Mouse (Mus musculus): ENCODE data around the gene Tmem131.

The Tmem131 gene

GRCm38 (mm10) chr1:36887172-36887571 is 56.3 kb downstream of the Tmem131 start:
- DNase-seq (ENCODE audit: low read depth, low spot score): no peak

GRCm38 (mm10) chr1:36886489-36886888 is 57.0 kb downstream of the Tmem131 start:
- DNase-seq (ENCODE audit: low read depth, low spot score): no peak

GRCm38 (mm10) chr1:36884536-36884935 is 58.9 kb downstream of the Tmem131 start:
- no peak for DNase-seq (ENCODE audit: low read depth, low spot score)

- peak; percentile 56 for DNase-seq (ENCODE audit: low read depth, low spot score)
Measured at GRCm38 (mm10) chr1:36883805-36884204, 59.7 kb downstream of the Tmem131 start.

GRCm38 (mm10) chr1:36879154-36879553 is 64.3 kb downstream of the Tmem131 start:
- DNase-seq (ENCODE audit: low read depth, low spot score): no peak

GRCm38 (mm10) chr1:36877126-36877525 is 66.3 kb downstream of the Tmem131 start:
- no peak for DNase-seq (ENCODE audit: low read depth, low spot score)

- DNase-seq (ENCODE audit: low read depth, low spot score): no peak
Measured at GRCm38 (mm10) chr1:36874874-36875561, 68.4 kb downstream of the Tmem131 start.

- no peak for DNase-seq (ENCODE audit: low read depth, low spot score)
Measured at GRCm38 (mm10) chr1:36871238-36871637, 72.2 kb downstream of the Tmem131 start.

- DNase-seq (ENCODE audit: low read depth, low spot score): no peak
Measured at GRCm38 (mm10) chr1:36870518-36870917, 72.9 kb downstream of the Tmem131 start.

- DNase-seq (ENCODE audit: low read depth, low spot score): no peak
Measured at GRCm38 (mm10) chr1:36864757-36865156, 78.7 kb downstream of the Tmem131 start.

GRCm38 (mm10) chr1:36861775-36862174 is 81.7 kb downstream of the Tmem131 start:
- no peak for DNase-seq (ENCODE audit: low read depth, low spot score)

- no peak for DNase-seq (ENCODE audit: low read depth, low spot score)
Measured at GRCm38 (mm10) chr1:36860876-36861275, 82.6 kb downstream of the Tmem131 start.

- DNase-seq (ENCODE audit: low read depth, low spot score): no peak
Measured at GRCm38 (mm10) chr1:36860431-36860849, 83.0 kb downstream of the Tmem131 start.

GRCm38 (mm10) chr1:36857081-36857480 is 86.4 kb downstream of the Tmem131 start:
- DNase-seq (ENCODE audit: low read depth, low spot score): peak; percentile 71

GRCm38 (mm10) chr1:36854198-36854765 is 89.2 kb downstream of the Tmem131 start:
- DNase-seq (ENCODE audit: low read depth, low spot score): peak; percentile 74

GRCm38 (mm10) chr1:36852085-36852484 is 91.4 kb downstream of the Tmem131 start:
- DNase-seq (ENCODE audit: low read depth, low spot score): no peak

- no peak for DNase-seq (ENCODE audit: low read depth, low spot score)
Measured at GRCm38 (mm10) chr1:36851392-36851791, 92.1 kb downstream of the Tmem131 start.

GRCm38 (mm10) chr1:36848036-36848435 is 95.4 kb downstream of the Tmem131 start:
- DNase-seq (ENCODE audit: low read depth, low spot score): peak; percentile 73

GRCm38 (mm10) chr1:36847276-36847675 is 96.2 kb downstream of the Tmem131 start:
- DNase-seq (ENCODE audit: low read depth, low spot score): no peak

- DNase-seq (ENCODE audit: low read depth, low spot score): peak; percentile 90
Measured at GRCm38 (mm10) chr1:36845031-36845430, 98.4 kb downstream of the Tmem131 start.

- no peak for DNase-seq (ENCODE audit: low read depth, low spot score)
Measured at GRCm38 (mm10) chr1:36841806-36842205, 101.7 kb downstream of the Tmem131 start.

GRCm38 (mm10) chr1:36840959-36841358 is 102.5 kb downstream of the Tmem131 start:
- DNase-seq (ENCODE audit: low read depth, low spot score): no peak

- DNase-seq (ENCODE audit: low read depth, low spot score): no peak
Measured at GRCm38 (mm10) chr1:36839858-36840257, 103.6 kb downstream of the Tmem131 start.

Measured in ES-CJ7 (cell line).